Comparison of ENCODE assay signal across 10 mouse cellular contexts in genomic region chr1:170502491-170503276, GRCm38 (mm10).
DNase-seq lines count a peak whose midpoint lies in the region; ATAC-seq lines count a peak whose summit lies in the region.
"Had no signal": no experiment of that assay in that cellular context is flagged by ENCODE, and none has a peak within 500 bp of the region (broad histone marks: within the 10 kb centered on the region; RNA-seq: fewer than 3 reads in every experiment).

No protein-coding gene starts in this region.

- no peaks in the 10 kb centered on the region for H3K27me3 ChIP-seq in heart, embryonic 14.5 days (ENCODE audit: control insufficient read depth, insufficient read depth, low read length)
- H3K27me3 ChIP-seq in hindbrain, embryonic 13.5 days: no peaks in the 10 kb centered on the region
- H3K27me3 ChIP-seq in neural tube, embryonic 15.5 days (replicated peaks): no peaks in the 10 kb centered on the region

- ATAC-seq in heart, embryonic 14.5 days (ENCODE audit: insufficient number of reproducible peaks, insufficient read depth, low FRiP score, low read depth): no peak; the same call in 1 of the 2 replicates
- peak; percentile 60 for ATAC-seq in hindbrain, embryonic 13.5 days (ENCODE audit: low FRiP score)
- ATAC-seq in neural tube, embryonic 15.5 days (ENCODE audit: low FRiP score): no peak; the same call in 1 of the 2 replicates
- ATAC-seq in erythroblast, adult 5-6 weeks (replicated peaks; ENCODE audit: low FRiP score, poor library complexity, severe bottlenecking): no peak
- no peak for ATAC-seq in inflammation-experienced regulatory T-cells, adult 6 months

- H3K9me3 ChIP-seq in heart, embryonic 14.5 days (ENCODE audit: control insufficient read depth, low read length): no peaks in the 10 kb centered on the region
- no peaks in the 10 kb centered on the region for H3K9me3 ChIP-seq in hindbrain, embryonic 13.5 days
- H3K9me3 ChIP-seq in neural tube, embryonic 15.5 days (replicated peaks): no peaks in the 10 kb centered on the region

- H3K4me2 ChIP-seq in heart, embryonic 14.5 days (ENCODE audit: low read length): 0 out of 2 replicates have a peak overlapping the region, but pooled peaks have one; percentile 1
- H3K4me2 ChIP-seq in hindbrain, embryonic 13.5 days: no peak overlapping the region
- H3K4me2 ChIP-seq in neural tube, embryonic 15.5 days: no peak overlapping the region

- WGBS in heart, embryonic 14.5 days: 16% methylated on average over 11 of the region's 11 CpGs
- WGBS in hindbrain, embryonic 13.5 days: 27% methylated on average over 11 of the region's 11 CpGs
- 26% methylated on average over 11 of the region's 11 CpGs for WGBS in neural tube, embryonic 15.5 days

- H3K27ac ChIP-seq in heart, embryonic 14.5 days (replicated peaks in 1 of 2; ENCODE audit: control insufficient read depth in 1 of 2, insufficient read depth in 1 of 2, low read depth in 2 of 2, low read length in 2 of 2): peak overlapping the region; percentile 48 to 51
- peak overlapping the region; percentile 55 for H3K27ac ChIP-seq in hindbrain, embryonic 13.5 days
- peak overlapping the region; percentile 45; the same call in 1 of the 2 replicates for H3K27ac ChIP-seq in neural tube, embryonic 15.5 days (replicated peaks)
- H3K27ac ChIP-seq: liver, embryonic 14.5 days had no signal

- no peak for DNase-seq in heart, adult 18-20 months
- DNase-seq in retina, postnatal 1 day: peak; percentile 54
- DNase-seq in retina, embryonic 14.5 days (ENCODE audit: low spot score): no peak
- DNase-seq: gastrocnemius, postnatal 36 days had no signal

- H3K4me1 ChIP-seq in heart, embryonic 14.5 days (ENCODE audit: control insufficient read depth in 2 of 2, insufficient read depth in 2 of 2, low read length in 2 of 2): peaks cover 47 to 64% of the 10 kb centered on the region in 2 experiments
- H3K4me1 ChIP-seq in hindbrain, embryonic 13.5 days (replicated peaks): peaks cover 37% of the 10 kb centered on the region
- H3K4me1 ChIP-seq in neural tube, embryonic 15.5 days: peaks cover 34% of the 10 kb centered on the region

- no peak overlapping the region for H3K4me3 ChIP-seq in heart, embryonic 14.5 days (ENCODE audit: control insufficient read depth in 1 of 2, insufficient read depth in 1 of 2, low read depth in 1 of 2, low read length in 2 of 2)
- no peak overlapping the region for H3K4me3 ChIP-seq in hindbrain, embryonic 13.5 days
- H3K4me3 ChIP-seq in neural tube, embryonic 15.5 days (replicated peaks): no peak overlapping the region

- H3K36me3 ChIP-seq in heart, embryonic 14.5 days (ENCODE audit: control insufficient read depth, insufficient read depth, low read length): no peaks in the 10 kb centered on the region
- H3K36me3 ChIP-seq in hindbrain, embryonic 13.5 days: no peaks in the 10 kb centered on the region
- no peaks in the 10 kb centered on the region for H3K36me3 ChIP-seq in neural tube, embryonic 15.5 days

- H3K9ac ChIP-seq in heart, embryonic 14.5 days (ENCODE audit: low read length): peak overlapping the region; percentile 6; the same call in 1 of the 2 replicates
- peak overlapping the region; percentile 8; the same call in 1 of the 2 replicates for H3K9ac ChIP-seq in hindbrain, embryonic 13.5 days
- 0 out of 2 replicates have a peak overlapping the region, but pooled peaks have one; percentile 5 for H3K9ac ChIP-seq in neural tube, embryonic 15.5 days (replicated peaks)
- H3K9ac ChIP-seq: liver, embryonic 14.5 days had no signal
